Mouse (Mus musculus) testis, adult 2 months (tissue): Measurements from ENCODE around the gene Ctnnd2. TPM values are rescaled to one million over a fixed set of nuclear protein-coding genes. Genes with fewer than 3 reads are reported as not detected.

Experiments
- H3K27ac ChIP-seq: fragments of 200-500 bp; 2 replicates; pipeline ENCODE4 v1.5.1; 2012; ENCODE audit warnings: low read depth, low read length; ENCODE audit not compliant: control insufficient read depth, insufficient read depth
- H3K27me3 ChIP-seq: fragments of 200-500 bp; 2 replicates; pipeline ENCODE4 v1.6.1; 2012; ENCODE audit warnings: mild to moderate bottlenecking, low read length, moderate library complexity; ENCODE audit not compliant: control insufficient read depth, insufficient read depth
- H3K36me3 ChIP-seq: fragments of 200-500 bp; 2 replicates; pipeline ENCODE4 v1.6.1; 2012; ENCODE audit warnings: mild to moderate bottlenecking, low read length; ENCODE audit not compliant: control insufficient read depth, insufficient read depth
- H3K4me1 ChIP-seq: fragments of 200-500 bp; 2 replicates; pipeline ENCODE4 v1.6.1; 2012; ENCODE audit warnings: low read length; ENCODE audit not compliant: control insufficient read depth, insufficient read depth
- H3K4me3 ChIP-seq: fragments of 200-500 bp; 2 replicates; pipeline ENCODE4 v1.5.1; 2012; ENCODE audit warnings: low read depth, mild to moderate bottlenecking, low read length, moderate library complexity, mixed read lengths; ENCODE audit not compliant: control insufficient read depth
- CTCF ChIP-seq: fragments of 200-500 bp; IDR thresholded peaks from 2 replicates; pipeline ENCODE4 v1.5.1; 2012; ENCODE audit warnings: low read depth, mild to moderate bottlenecking, inconsistent platforms, low read length, moderate library complexity; ENCODE audit not compliant: control insufficient read depth, insufficient read depth, insufficient replicate concordance
- POLR2A ChIP-seq: fragments of 200-500 bp; IDR thresholded peaks from 2 replicates; pipeline ENCODE4 v1.6.1; 2012; ENCODE audit warnings: low read depth, mild to moderate bottlenecking, inconsistent platforms, low read length, moderate library complexity; ENCODE audit not compliant: control insufficient read depth
- polyA plus RNA-seq: library from polyadenylated mRNA; depleted of rRNA; stranded (reverse); fragments of >200 nt; gene quantifications from 2 replicates; pipeline ENCODE4 v1.2.3, GENCODE M21; 2012

The Ctnnd2 gene
- polyA plus RNA-seq, 1 experiment: 3.8 TPM

- H3K36me3 ChIP-seq: no peaks in the 10 kb centered on the region
- H3K27ac ChIP-seq: no peak overlapping the region
- no peak overlapping the region for H3K4me3 ChIP-seq
- no peaks in the 10 kb centered on the region for H3K4me1 ChIP-seq
- TF ChIP-seq POLR2A (no peak), CTCF (no peak)
- H3K27me3 ChIP-seq: no peaks in the 10 kb centered on the region
These were observed 605.4 kb downstream of the Ctnnd2 start for GRCm38 (mm10) chr15:30777801-30778200.

- Histone ChIP-seq H3K4me3 (no peak overlapping the region), H3K27me3 (no peaks in the 10 kb centered on the region), H3K27ac (no peak overlapping the region), H3K36me3 (no peaks in the 10 kb centered on the region), H3K4me1 (no peaks in the 10 kb centered on the region)
- TF ChIP-seq POLR2A (no peak), CTCF (no peak)
These were observed 607.5 kb downstream of the Ctnnd2 start for GRCm38 (mm10) chr15:30779903-30780302.

DNA sequence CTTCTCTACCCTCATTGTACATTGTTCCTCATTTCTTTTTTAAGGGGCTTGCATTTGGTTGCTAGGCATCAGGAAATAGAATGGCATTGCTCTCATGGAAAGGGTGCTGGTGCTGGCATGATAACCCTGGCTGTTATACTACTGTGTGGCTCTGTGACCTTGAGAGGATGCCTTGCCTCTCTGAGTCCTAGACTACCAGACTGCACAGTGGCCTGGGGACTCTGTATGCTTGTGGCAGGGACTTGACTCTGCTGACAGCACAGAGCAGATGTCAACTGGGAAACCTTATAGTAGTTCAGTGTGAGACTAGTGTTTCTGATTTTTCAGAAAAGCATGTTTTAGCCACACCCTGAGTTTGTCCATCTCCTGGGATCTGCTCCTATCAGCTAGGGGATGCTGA lies 608.6 kb downstream of the Ctnnd2 start:
- Histone ChIP-seq H3K27ac (no peak overlapping the region), H3K4me3 (no peak overlapping the region), H3K36me3 (no peaks in the 10 kb centered on the region), H3K4me1 (no peaks in the 10 kb centered on the region), H3K27me3 (no peaks in the 10 kb centered on the region)
- TF ChIP-seq POLR2A: no peak
- no peak for TF ChIP-seq CTCF

- TF ChIP-seq POLR2A: no peak
- no peak for TF ChIP-seq CTCF
These were observed 613.4 kb downstream of the Ctnnd2 start for GRCm38 (mm10) chr15:30785706-30786320.

GRCm38 (mm10) chr15:30793260-30793659 lies 620.9 kb downstream of the Ctnnd2 start:
- H3K36me3 ChIP-seq: no peaks in the 10 kb centered on the region
- H3K27ac ChIP-seq: no peak overlapping the region
- H3K4me1 ChIP-seq: no peaks in the 10 kb centered on the region
- H3K4me3 ChIP-seq: no peak overlapping the region
- TF ChIP-seq CTCF (no peak), POLR2A (no peak)
- H3K27me3 ChIP-seq: no peaks in the 10 kb centered on the region

More at GRCm38 (mm10) chr15:30785706-30786320, 613.4 kb downstream of the Ctnnd2 start:
- Histone ChIP-seq H3K4me1 (no peaks in the 10 kb centered on the region), H3K36me3 (no peaks in the 10 kb centered on the region), H3K4me3 (no peak overlapping the region), H3K27me3 (no peaks in the 10 kb centered on the region), H3K27ac (no peak overlapping the region)

DNA sequence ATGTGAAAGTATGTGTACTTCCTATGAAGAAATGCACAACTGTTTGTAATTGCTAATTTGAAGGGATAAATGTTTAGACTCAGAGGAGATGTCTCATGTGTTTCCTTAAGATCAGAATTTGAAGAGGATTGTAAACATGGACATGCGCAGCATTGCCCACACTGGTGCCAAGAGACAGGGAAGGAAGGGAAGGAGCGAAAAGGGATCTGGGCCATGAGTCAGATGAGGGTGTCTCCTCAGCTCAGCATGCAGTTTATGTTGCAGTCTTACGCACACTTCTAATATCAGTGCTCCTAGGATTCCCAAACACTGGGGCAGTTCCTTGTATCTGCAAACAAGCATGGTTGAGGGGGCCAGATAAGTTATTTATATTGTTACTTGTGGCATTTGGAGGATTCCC lies 623.3 kb downstream of the Ctnnd2 start:
- Histone ChIP-seq H3K36me3 (no peaks in the 10 kb centered on the region), H3K4me3 (no peak overlapping the region), H3K27me3 (no peaks in the 10 kb centered on the region), H3K27ac (no peak overlapping the region), H3K4me1 (no peaks in the 10 kb centered on the region)
- TF ChIP-seq CTCF (no peak), POLR2A (no peak)

- H3K27ac ChIP-seq: no peak overlapping the region
These were observed 655.3 kb downstream of the Ctnnd2 start for GRCm38 (mm10) chr15:30827424-30828263.

More at GRCm38 (mm10) chr15:30827424-30828263, 655.3 kb downstream of the Ctnnd2 start:
- no peaks in the 10 kb centered on the region for H3K36me3 ChIP-seq
- H3K4me1 ChIP-seq: no peaks in the 10 kb centered on the region
- no peak overlapping the region for H3K4me3 ChIP-seq
- no peaks in the 10 kb centered on the region for H3K27me3 ChIP-seq
- TF ChIP-seq POLR2A (no peak), CTCF (no peak)
